Mouse (Mus musculus): Measurements from ENCODE around the gene Jarid2.

The Jarid2 gene

DNA sequence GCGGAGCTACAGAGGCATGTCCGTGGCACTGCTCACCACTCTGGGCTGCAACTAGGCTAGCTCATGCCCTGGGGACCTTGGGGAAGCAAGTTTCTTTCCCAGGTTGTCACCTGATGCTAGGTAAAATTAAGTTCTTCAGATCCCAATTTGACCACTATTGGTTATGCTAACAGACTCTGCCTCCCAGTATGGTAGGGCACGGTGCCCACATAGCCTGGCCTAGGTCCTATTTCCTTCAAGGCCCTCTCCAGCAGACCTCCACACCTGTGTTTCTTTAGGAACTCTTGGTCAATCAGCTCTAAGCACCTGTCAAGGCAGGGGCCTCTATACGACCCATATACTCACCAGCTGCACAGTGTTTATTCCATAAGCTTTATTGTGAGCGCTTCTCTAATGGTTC, 192.4 kb downstream of the Jarid2 start:
- no peak for DNase-seq

DNA sequence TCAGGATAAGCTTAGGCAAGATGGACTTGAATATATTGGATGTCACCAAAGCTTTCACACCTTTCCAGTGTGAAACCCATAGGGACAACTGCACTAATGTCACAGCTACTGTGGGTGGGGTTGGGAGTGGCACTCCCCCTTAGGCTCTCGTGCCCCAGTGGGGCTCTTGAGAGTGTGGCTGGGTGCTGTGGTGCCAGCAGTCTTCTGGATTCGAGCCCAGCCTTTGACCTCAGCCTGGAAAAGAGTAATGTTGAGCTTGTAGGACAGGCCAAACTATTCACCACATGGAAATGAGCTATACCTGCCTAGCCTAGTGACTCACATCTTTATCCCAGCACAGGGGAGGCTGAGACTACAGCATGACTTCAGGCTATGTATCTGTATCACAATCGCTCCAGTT, 194.8 kb downstream of the Jarid2 start:
- DNase-seq, result peak; percentile 28

DNA sequence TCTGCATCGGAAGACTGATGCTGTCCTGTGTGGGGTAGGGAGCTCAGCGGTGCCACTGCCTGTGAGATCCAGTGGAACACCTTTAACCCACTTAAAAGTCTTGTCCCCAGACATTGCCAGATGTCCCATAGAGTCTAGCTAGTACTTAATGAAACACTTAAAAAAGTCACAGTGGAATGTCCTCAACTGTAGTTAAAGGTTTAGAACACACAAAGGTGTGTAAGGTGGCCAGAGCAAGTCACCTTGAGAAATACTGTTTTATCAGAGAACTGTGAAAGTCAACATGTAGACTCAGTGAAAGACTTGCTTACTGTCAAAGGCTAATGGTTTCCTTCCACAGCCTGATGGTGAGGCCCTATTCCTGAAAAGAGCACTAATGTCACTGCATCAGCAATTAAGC, 195.9 kb downstream of the Jarid2 start:
- DNase-seq, result no peak

DNA sequence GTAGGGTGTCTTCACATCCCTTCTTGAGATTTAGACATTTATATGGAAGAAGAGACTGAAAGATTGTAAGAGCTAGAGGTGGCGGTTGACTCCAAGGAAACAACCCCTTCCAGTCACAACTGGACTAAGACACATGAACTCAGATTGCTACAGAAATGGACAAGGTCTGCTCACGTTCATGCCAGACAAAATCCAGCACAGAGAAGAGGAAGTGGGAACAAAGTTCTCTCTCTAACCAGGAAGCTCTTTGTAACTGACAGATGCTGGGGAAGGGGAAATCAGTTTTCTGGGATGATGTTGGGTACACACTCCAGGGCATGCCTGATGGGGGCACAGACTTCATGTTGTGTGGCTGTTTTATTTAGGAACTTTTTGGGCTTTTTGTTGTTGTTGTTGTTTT, 197.0 kb downstream of the Jarid2 start:
- no peak for DNase-seq

DNA sequence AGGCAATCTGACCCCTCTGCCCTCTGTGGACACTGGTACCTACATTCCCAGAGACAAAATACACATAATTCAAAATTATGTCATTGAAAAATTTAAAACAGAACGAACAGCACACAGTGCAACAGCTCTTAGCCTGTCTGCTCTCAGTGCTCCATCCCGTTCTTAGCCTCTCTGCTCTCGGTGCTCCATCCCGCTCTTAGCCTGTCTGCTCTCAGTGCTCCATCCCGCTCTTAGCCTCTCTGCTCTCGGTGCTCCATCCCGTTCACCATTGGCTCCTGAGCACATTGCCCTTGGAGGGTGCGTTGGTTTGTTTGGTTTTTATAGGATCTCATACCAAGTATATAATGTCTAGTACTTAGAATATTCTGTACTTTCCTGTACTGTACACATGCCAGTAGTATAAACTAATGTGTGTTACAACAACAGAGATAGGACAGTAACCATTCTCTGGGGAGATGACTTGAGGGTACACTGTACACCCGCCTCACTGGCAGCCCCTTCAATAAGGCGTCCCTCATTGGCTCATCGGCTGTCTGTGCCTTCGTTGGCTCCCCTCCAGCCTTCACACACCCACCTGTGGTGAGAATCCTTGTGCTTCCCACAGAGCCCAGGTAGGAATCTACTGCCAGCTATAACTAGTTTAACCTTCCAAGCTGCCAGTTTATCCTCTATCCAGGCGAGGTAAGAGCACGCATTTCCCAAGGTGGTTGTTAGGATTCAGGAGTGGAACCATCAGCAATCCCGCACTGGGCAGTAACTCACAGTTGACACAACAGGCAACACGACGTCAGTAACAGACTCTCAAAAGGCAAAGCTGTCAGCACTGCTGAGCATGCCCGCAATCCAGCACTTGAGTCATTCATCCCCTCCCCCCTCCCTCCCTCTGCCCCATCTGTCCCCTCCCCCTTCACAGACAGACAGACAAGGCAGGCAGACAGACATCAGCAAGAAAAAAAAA, 203.3 kb downstream of the Jarid2 start:
- no peak for DNase-seq

DNA sequence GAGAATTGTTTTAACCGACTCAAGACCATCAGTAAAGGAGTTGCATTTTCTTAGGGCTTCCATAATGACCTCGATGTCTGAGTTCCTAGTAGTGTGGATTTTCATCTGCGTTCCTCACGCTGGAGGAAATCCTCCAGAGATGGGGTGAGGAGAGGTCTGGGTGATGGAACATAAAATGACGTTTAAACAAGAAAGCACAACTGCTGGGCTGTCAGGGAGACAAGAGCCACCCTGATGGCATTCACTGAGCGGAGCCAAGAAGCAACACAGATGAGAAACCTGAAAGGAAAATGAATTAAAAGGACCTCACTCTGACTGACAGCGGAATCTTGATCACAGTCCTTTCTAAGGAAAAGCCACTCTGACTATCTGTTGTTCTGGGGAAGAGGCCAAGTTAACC, 204.3 kb downstream of the Jarid2 start:
- DNase-seq, result no peak

DNA sequence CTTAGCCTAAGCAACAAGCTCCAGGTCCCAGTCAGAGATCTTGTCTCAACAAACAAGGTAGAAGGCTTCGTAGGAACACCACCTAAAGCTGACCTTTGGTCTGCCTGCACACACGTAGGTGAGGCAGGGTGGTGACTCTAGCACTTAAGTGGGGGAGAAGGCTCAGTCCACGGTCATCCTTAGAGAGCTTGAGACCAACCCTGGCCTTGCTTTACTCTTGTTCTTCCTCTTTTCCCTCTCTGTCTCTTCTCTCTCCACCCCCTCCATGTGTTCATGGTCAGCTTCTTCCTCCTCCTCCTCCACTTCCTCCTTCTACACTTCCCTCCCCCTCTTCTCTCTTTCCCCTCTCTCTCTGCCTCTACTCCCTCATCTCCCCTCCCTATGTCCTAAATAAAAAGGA, 208.4 kb downstream of the Jarid2 start:
- no peak for DNase-seq

DNA sequence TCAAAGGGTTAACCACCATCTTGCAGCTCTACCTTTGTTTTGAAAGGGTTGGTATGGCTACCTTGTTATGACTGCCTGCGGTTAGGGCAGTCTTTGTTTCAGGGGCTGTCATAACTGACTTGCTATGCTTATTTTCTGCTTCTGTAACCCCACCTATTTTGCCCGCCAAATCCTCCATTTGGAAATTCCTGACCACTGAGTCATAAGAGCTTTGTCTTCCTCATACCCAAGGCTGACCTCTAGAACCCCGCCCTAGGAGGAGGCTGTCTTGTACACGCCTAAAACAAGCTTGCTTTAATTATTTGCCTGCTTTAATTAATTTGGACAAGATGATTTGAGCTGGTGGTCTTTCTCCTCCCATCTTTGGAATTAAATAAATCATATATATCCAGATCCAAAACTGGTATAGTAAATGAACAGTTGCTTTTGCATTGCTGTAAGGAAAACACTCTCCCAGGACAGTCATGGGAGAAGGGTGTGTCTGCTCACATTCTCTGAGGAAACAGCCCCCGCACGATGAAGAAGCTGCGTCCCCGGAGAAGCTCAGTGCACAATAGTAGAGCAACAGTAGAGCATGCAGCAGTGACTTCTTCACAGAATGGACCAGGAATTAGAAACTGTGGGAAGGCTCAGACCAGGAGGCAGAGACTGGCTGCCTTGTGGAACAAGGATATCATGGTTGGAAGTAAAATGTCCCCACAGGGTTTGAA, 210.2 kb downstream of the Jarid2 start:
- DNase-seq, result no peak

DNA sequence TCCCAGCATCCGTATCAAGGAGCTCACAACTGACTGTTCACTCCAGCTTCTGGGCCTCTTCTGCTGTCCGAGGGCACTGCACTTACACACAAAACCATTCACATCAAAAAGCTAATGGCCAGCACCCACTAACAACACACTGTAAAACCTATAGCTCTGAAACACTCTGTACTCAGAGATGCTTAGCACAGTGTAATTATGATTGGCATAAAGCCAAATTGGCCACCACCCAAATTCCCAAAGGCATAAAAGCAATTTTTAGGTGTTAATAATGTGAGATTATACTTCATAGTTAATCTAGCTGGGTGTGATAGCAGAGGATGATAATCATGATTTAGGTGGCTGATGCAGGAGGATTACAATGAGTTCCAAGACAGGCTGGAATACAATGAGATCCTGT, 214.3 kb downstream of the Jarid2 start:
- no peak for DNase-seq

DNA sequence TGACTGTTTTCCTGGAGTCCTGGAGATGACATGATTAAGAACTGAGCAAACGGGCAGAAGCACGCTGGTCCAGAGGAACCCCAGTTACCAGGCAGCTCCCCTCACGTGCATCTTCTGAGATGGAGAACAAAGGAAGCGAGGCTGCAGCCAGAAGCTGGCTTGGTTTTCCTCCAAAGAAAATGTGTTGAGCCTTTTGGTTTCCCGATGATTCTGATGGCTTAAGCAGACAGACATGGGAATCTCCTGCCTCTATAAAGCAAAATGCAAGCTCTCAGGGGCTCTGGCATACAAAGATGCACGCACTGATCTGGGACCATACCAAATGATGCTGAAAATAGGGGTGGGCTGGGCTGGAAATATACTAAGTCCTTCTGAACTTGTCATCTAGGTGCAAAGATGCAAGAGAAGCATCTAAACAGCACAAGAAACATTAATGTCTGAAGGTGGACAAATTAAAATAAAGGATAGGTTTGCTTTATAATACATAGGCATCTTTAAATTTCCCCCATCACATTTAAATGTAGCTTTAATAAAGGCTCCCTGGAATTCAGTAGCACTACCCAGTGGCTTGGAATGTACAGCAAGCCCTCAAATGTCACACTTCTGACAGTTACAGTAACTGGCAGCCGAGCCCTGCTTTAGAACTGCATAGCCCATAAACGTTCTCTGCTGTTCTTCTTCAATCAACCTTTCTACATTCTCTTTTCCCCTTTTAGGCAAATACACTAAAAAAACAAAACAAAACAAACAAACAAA, 217.8 kb downstream of the Jarid2 start:
- DNase-seq, result no peak

DNA sequence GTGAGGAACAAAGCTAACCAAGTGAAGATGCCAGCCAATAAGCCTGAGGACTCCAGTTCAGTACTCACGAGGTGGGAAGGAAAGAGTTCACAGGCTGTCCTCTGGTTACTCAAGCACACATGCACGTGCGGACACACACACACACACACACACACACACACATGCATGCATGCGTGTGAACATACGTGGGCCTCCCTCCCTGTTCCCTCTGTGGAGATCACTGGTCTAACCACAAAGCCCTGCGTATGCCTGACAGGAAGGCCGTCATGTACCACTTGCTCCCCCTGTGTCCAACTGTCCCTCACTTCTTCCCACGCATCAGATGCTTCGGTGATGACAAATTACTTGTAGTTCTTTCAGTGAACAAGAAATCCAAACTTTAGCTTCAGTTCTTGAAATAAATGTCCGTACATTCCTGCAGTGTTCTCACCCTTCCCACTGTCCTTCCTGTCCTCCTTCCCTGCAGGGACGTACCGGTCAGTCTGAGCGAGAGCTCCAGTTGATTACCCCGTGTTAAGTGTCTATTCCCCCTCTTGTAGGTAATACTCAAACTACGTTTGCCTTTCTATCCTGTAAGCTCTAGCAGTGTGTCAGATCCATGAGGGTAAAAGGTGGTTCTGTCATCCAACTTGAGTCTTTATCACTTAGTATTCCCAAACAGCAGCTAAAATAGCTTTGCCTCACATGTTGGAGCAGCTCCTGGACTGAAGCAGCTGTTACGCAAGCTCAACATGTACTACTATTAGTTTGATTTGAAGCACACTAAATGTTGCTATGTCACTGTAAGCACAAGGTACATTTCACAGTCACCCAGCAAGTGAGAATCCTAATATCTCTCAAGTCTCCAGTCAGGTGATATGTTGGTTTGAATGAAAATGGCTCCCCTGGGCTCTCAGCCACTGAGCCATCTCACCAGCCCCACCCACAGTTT, 219.3 kb downstream of the Jarid2 start:
- DNase-seq, result no peak

DNA sequence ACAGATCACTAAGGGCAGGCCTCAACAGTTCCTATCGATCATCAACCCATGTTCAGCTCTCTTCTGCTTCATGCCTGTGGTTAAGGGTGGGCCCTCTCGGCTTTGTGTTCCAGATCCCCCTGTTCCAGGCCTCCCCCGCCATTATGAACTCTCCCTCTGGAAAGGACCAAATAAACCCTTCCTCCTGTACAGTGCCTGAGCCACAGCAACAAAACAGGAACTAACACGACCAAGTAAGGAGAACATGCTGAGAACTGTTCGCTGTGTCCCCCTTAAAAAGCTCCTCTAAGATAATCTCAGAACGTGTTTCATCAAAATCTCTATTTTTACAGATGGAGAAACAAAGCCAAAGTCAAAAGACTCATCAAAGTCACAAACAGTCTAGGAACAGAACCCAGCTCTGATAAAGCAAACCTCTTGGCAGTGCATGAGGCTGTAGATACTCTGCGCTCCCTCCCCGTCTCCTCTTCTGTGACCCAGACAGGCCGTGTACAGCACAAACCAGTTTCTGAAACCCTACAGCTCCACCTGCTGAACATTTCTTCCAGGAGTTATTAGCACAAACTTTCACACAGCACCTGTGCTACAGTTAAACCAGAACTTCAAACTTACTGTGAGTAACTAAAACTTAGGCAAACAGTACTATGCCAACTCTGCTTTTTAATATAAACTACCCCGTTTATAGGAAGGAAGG, 223.3 kb downstream of the Jarid2 start:
- DNase-seq, result peak; percentile 28

DNA sequence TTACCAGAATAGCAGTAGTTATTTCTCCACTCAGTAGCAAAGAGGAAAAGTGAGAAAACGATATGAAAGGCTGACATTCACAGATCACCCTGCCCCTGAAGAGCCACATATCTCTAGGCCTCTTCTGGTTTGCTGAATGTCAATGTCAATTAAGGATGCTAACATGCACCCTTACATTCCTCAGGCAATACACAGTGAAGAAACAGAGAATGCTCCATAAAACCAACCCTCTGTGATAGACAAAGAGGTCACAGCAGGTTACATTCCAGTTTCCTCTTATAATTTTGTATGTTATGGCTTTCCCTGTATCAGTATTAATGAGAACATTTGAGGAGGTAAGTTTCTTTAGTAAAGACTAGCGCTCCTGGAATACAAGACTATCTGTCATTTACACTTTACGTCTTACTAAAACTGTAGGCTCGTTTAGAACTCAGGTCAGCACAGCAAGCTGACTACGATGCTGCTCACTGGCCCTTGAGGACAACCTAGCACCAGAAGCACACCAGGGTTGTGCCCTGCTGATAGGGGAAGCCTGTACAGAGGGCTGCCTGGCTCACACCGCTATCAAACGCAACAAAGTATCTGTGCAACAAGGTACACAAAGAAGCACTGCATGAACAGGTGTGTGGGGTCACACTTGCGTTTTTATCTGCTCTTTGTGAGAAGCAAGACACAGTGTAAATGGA, 224.4 kb downstream of the Jarid2 start:
- no peak for DNase-seq

DNA sequence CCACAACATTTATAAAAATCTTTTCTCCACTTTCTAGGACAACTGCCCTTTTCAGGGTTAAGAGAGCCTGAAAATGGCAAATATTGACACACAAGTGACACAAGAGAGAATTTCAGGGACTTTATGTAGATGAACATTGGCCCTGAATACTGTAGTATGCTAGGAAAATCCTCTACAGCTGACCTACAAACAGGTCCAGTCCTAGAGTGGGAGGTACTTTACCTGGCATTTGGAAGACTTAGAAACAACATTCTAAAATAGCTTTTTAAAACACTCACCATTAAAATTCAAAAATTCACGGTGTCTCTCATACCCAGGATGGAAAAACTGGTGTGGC, 224.9 kb downstream of the Jarid2 start:
- DNase-seq, result no peak

DNA sequence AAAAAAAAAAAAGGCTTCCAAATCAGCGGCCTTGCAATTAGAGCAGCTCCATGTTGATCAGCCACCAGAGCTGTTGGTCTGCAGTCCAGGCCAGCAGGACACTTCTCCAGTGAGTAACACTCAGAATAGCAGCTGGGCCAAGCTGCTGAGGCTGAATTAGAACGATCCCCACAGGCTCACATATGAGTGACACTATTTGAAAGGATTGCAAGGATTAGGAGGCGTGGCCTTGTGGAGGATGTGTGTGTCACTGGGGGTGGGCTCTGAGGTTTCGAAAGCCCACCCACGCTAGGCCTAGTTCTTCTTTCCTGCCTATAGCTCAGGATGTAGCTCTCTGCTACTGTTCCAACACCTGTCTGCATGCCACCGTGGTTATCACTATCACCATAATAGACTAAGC, 226.5 kb downstream of the Jarid2 start:
- no peak for DNase-seq

DNA sequence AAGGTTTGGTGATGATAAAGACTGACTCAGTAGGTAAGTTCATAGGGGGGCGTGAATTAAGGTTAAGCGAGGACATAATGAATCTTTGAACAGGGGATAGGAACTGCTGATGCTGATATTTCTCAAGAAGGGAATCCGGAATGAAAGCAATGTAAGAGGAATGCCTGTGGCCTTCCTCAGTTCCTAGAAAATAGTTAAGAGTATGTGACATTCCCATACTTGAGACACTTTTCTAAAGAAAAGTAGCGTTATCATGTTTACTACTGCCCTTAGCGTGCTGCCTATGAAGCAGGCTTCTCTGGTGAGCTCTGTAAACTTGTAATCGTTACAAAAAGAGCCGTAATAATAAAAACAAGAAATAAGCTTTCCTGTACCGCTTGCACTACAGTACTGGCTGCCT, 227.8 kb downstream of the Jarid2 start:
- DNase-seq, result no peak

DNA sequence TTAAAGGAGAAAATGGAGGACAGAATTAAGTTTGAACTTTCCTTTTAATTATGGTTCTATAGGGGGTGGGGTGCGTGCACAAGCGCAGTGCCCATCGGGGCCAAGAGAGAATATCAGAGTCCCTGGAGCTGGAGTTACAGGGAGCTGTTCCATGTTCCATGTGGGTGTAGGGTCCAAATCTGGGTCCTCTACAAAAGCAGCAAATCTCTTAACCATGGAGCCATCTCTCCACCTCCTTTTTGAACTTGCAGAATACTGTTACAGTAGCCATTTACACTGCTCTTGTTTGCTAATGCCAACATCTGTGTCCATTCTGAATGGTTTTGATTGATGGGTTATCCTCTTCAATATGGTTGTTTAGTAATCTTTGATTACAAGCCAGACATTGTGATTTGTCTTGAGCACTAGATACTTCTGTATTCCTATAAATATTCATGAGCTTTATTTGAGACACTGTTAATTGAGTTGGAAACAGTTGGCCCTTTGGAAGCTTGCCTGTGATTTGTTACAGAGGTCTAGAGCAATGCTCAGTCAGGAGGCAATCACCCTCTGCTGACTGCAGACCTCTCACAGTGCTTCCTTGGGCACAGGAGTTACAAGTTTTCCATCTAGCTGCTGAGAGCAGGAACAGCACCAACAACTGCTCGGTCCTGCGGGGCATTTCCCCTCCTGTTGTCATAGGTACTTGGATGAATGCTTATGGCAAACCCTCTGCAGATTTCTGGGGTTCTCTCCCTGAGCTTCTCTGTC, 231.4 kb downstream of the Jarid2 start:
- peak; percentile 35 for DNase-seq
